Mouse (Mus musculus): ENCODE measurements around the gene Rft1.
"Not testable (repeated sequence)": the region's sequence is repeated elsewhere in the genome, so short reads cannot be mapped to it uniquely, and the experiment has no call there.

Rft1 gene

GRCm38 (mm10) chr14:30674947-30675346 lies 20.8 kb downstream of the Rft1 start:
- DNase-seq (ENCODE audit: low read depth): peak; percentile 77

- DNase-seq (ENCODE audit: low read depth): no peak
Measured at GRCm38 (mm10) chr14:30682131-30682530, 28.0 kb downstream of the Rft1 start.

- DNase-seq (ENCODE audit: low read depth): no peak
Measured at GRCm38 (mm10) chr14:30690685-30691084, 36.5 kb downstream of the Rft1 start.

GRCm38 (mm10) chr14:30692439-30692838 lies 38.3 kb downstream of the Rft1 start:
- DNase-seq (ENCODE audit: low read depth): no peak

GRCm38 (mm10) chr14:30694786-30695185 lies 40.6 kb downstream of the Rft1 start:
- no peak for DNase-seq (ENCODE audit: low read depth)

GRCm38 (mm10) chr14:30695609-30696008 lies 41.4 kb downstream of the Rft1 start:
- DNase-seq (ENCODE audit: low read depth): no peak

- no peak for DNase-seq (ENCODE audit: low read depth)
Measured at GRCm38 (mm10) chr14:30697407-30698052, 43.4 kb downstream of the Rft1 start.

- peak; percentile 71 for DNase-seq (ENCODE audit: low read depth)
Measured at GRCm38 (mm10) chr14:30699656-30700055, 45.5 kb downstream of the Rft1 start.

- no peak for DNase-seq (ENCODE audit: low read depth)
Measured at GRCm38 (mm10) chr14:30702512-30702911, 48.4 kb downstream of the Rft1 start.

GRCm38 (mm10) chr14:30703079-30703478 lies 48.9 kb downstream of the Rft1 start:
- DNase-seq (ENCODE audit: low read depth): no peak

GRCm38 (mm10) chr14:30704098-30704855 lies 50.1 kb downstream of the Rft1 start:
- no peak for DNase-seq (ENCODE audit: low read depth)

GRCm38 (mm10) chr14:30711892-30712291 lies 57.7 kb downstream of the Rft1 start:
- DNase-seq (ENCODE audit: low read depth): no peak

- DNase-seq (ENCODE audit: low read depth): peak; percentile 22
Measured at GRCm38 (mm10) chr14:30713769-30714168, 59.6 kb downstream of the Rft1 start.

GRCm38 (mm10) chr14:30714799-30715617 lies 60.8 kb downstream of the Rft1 start, which contains the start of gene Sfmbt1:
Gene Sfmbt1 (plus strand): TSS chr14:30714849.
- no peak for DNase-seq (ENCODE audit: low read depth)

GRCm38 (mm10) chr14:30715618-30716050 lies 61.5 kb downstream of the Rft1 start:
- peak; percentile 89 for DNase-seq (ENCODE audit: low read depth)

GRCm38 (mm10) chr14:30716051-30716952 lies 62.1 kb downstream of the Rft1 start:
- peak; percentile 63 for DNase-seq (ENCODE audit: low read depth)

- DNase-seq (ENCODE audit: low read depth): peak; percentile 71
Measured at GRCm38 (mm10) chr14:30716953-30717285, 62.8 kb downstream of the Rft1 start.

- not testable (repeated sequence) for DNase-seq (ENCODE audit: low read depth)
Measured at GRCm38 (mm10) chr14:30718696-30719095, 64.5 kb downstream of the Rft1 start.

- DNase-seq (ENCODE audit: low read depth): no peak
Measured at GRCm38 (mm10) chr14:30719514-30719913, 65.4 kb downstream of the Rft1 start.

GRCm38 (mm10) chr14:30721850-30722249 lies 67.7 kb downstream of the Rft1 start:
- no peak for DNase-seq (ENCODE audit: low read depth)

- peak; percentile 39 for DNase-seq (ENCODE audit: low read depth)
Measured at GRCm38 (mm10) chr14:30722406-30722805, 68.2 kb downstream of the Rft1 start.

GRCm38 (mm10) chr14:30731896-30732295 lies 77.7 kb downstream of the Rft1 start:
- no peak for DNase-seq (ENCODE audit: low read depth)

Measured in naive thymus-derived CD4-positive, alpha-beta T cell, adult 2 months (primary cell).